Mouse (Mus musculus): ENCODE results near the gene Ube2v1.

- TF ChIP-seq POLR2A (IDR thresholded peaks at IDR 0.05; ENCODE audit: insufficient read length, low read depth), result no peak
- TF ChIP-seq REST (IDR thresholded peaks at IDR 0.05; ENCODE audit: insufficient read depth, insufficient read length), result no peak
- TF ChIP-seq CEBPB (IDR thresholded peaks at IDR 0.05; ENCODE audit: insufficient read depth, poor library complexity, severe bottlenecking), result no peak
- no peak for TF ChIP-seq TCF12 (IDR thresholded peaks at IDR 0.05; ENCODE audit: insufficient read depth, poor library complexity, severe bottlenecking)
- no peak for TF ChIP-seq USF1 (IDR thresholded peaks at IDR 0.05; ENCODE audit: low read depth)
Measured at GRCm38 (mm10) chr2:167649290-167650032, 17.6 kb upstream of the Ube2v1 start.

All from myocyte (in vitro differentiated cells).